Mouse (Mus musculus): ENCODE measurements around the gene Noa1.

GRCm38 (mm10) chr5:77358347-77358746, 48.5 kb upstream of the Noa1 start:
- TF ChIP-seq CTCF (IDR thresholded peaks at IDR 0.05; ENCODE audit: low read depth, low read length), result no peak
- no peak for TF ChIP-seq POLR2A (IDR thresholded peaks at IDR 0.05; ENCODE audit: borderline replicate concordance, low read depth, low read length)

Measured in bone marrow macrophage, adult 2 months (primary cell).